Mouse (Mus musculus) cerebellum, adult 8-10 months (tissue): Measurements from ENCODE around the gene Mrps18b.
"Not testable (repeated sequence)": the region's sequence is repeated elsewhere in the genome, so short reads cannot be mapped to it uniquely, and the experiment has no call there.

Experiments
- DNase-seq: peaks from one replicate; pipeline ENCODE4 v3.0.0; 2022

Gene Mrps18b

DNA sequence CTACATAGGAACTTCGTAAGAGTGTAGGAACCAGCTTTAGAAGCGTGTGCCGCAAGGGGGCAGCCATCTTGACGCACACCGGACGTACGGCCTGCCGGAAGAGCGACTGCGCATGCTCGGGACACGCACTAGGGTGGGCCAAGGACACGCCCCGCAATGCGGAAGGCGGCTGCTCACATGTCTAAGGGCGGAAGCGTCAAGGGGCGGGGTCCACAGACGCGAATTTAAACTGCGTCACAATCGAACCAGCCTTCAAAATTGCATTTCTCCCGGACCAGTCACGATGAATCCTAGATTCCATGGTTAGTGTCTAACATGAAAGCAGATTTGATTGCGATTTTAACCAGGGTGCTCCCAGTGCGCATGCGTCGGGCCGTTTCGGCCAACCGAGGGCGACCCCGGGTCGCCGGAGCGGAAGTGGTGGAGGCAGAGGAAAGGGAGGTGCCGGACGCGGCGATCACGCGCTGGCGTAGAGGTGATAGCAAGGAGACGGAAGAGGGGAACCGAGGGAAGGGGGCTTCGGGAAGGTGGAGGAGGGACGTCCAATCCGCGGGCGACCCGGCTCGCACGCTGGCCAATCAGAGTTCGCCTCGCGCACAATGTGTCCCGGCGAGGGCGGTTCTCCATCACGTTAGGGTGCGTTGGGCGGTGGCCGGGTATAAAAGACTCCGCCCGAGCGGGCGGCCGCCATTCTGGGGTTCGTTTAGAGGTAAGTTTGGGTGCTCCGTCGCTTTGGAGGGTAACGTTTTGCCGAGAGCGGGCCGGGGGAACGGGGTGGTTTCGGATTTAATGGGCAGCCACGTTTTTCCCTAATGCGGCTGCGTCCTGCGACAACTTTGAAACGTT lies at the start of gene Mrps18b, which contains the start of gene Ppp1r10:
TSS of gene Mrps18b (minus strand) at position 93 of the 846 bp plus-strand sequence.
TSS of gene Ppp1r10 (plus strand) at position 138 of the 846 bp plus-strand sequence.
- peak; percentile 99 for DNase-seq

DNA sequence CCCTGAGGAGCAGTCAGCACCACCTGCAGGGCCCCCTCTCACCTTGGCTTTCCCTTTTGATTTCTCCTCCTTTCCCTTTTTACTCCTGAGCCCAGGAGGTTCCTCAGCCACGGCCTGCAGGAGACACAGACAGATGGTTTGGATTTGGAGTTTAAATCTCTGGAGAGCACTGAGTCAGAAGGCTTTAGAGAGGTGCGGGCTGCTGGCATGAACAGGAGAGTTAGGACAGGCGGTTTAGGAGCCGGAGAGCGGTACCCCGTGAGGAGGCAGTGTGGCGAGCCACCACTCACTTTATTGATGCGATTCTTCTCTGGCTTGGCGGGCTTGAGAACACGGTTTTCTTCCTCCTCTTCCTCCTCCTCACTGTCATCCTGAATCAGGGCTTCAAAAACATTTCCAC lies 47.1 kb upstream of the Mrps18b start:
- no peak for DNase-seq

DNA sequence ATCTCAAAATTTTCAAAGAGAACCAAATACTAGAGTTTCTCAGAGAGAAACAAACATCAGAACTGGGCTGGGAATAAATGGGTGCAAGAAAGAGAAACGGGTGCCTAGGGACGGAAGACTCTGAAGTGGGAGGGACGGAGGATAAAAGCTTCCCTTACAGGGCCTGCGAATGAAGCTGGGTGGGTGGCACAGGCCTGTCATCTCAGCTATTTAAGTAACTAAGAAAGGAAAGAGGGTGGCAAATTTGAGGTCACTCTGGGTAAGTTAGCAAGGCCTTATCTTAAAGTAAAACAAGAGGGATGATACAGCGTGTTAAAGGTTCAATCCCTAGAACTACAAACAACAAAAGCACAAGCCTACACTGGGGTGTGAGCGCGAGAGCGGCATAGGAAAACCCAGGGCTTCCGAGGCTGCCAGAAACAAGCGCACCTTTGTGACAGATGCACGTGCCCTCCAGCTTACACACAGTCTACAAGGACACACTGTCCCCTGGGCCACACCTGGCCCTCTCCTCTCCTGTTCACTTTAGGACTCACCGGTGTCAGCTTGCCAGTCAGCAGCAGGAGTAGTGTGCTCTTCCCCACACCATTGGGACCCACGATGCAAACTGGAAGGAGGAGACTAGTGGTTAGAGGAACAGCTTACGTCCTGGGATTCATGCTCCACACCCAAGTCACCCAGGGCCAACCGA lies 42.5 kb upstream of the Mrps18b start:
- DNase-seq, result no peak

DNA sequence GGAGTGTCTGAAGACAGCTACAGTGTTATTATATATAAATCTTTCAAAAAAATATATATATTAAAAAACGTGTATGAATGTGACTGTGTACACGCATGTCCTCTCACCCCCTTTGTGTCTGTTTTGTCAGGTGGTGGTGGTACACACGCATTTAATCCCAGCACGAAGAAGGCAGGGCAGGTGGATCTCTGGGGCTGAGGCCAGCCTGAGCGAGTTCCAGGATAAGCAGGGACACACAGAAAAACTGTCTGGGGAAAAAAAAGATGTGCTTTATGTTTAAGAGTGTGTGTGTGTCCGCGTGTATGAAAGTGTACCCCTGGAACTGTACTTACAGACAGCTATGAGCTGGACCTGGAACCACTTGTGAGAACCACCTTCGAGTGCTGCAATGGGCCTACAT lies 38.5 kb upstream of the Mrps18b start:
- DNase-seq, result no peak

DNA sequence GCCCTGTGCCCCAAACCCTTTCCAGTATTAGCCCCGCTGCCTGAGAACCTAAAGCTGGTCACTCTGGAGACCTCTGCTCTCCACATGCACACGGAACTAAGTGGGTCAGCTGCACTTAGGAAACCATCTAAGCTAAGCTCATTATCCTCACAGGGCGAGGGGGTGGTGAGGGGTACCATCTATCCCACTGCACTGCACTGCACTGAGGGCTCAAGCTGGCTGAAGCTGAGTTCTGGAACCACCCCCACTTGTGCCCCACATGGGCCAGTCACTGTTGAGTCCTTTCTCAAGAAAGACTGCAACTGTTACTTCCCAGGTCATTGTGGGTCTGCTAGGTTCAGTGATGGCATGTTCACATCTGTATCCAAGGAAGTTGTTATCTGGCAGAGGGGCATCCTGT lies 36.4 kb upstream of the Mrps18b start:
- DNase-seq, result not testable (repeated sequence)

DNA sequence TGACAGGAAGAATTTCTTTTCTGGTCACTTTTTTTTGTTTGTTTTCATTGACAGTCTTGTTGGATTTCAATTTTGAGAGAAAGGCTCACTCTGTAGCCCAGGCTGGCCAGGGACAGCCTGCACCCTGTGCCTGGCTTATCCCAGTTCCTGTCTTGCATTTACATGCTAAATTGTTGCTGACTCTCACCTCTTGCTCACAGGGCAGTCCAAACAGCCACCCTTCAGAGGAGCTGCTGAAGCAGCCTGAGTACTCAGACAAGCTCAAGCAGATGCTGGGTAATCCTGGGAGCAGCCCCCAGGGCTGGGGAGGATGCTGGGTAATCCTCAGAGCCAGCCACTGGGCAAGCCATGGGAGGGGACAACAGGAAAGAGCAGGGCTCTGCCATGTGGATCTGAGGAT lies 34.8 kb upstream of the Mrps18b start:
- not testable (repeated sequence) for DNase-seq

DNA sequence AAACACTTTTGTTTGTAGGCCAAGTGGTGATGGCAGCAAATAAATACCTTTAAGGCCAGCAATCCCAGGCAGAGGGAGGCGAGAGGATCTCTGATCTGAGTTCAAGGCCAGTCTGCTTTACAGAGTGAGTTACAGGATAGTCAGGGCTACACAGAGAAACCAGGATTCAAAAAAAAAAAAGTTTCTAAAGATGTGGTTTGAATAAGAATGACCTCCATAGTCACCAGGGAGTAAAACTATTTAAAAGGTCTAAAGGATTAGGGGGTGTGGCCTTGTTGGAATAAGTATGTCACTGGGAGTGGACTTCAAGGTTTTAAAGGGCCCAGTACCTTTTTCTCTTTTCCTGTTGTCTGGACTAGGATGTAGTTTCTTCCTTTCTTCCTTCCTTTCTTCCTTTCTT lies 23.8 kb upstream of the Mrps18b start:
- DNase-seq, result no peak

DNA sequence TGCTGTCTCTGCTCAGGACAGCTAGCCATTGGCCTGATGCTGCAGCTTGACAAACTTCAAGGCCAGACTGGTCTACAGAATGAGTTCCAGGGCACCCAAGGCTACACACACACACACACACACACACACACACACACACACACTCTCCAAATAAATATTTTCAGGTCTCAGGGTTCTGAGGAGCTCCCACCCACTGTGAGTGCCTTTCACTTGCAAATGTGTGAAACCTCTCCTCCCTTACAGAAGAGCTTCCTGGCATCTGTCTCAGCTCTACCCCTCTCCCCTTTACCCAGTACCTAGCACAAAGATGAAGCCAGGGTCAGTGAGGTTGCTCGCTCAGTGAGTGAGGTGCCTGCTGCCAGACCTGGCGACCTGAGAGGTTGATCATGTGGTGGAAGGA lies 22.9 kb upstream of the Mrps18b start:
- DNase-seq, result no peak

DNA sequence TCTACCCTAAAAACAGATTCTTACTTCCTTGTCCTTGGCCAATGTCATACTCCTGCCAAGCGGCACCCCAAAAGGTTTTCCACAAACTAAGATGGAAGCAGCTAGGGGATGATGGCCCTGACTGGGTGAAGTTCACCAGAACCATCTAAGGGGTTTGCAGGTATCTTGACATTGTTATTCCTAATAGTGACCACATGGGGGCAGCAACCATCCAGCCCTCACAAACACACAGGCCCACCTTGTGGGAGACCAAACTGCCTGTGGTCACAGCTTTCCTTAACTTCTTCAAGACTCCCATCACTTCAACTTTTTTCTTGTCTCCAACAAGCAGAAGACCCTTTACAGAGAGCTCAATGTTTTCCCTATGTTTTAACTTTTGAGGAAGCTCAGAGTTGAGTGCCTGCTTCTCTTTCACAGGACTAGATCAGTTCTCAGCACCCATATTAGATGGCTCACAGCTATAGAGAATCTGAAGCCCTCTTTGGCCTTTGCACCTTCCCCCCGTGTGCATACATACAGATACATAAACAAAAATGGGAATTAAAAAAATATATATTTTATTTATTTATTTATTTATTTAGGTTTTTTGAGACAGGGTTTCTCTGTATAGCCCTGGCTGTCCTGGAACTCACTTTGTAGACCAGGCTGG lies 21.6 kb upstream of the Mrps18b start:
- DNase-seq, result peak; percentile 52

DNA sequence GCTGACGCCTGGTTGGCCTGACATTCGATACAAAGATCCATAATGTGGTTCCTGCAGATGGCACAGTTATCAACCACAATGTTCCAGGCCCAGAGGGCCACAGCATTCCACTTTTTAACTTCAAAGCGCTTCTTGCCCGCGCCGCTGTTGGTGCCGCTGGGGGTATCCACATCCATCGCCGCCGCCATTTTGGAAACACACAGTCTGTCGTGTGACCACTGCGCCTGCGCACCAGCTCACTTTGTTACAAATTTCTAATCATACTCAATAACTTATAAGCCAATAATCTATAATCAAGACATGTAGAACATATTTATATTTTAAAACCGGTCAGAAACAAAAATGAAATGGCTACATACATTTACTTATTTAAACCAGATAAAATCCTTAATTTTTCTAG lies 19.6 kb upstream of the Mrps18b start:
- not testable (repeated sequence) for DNase-seq

DNA sequence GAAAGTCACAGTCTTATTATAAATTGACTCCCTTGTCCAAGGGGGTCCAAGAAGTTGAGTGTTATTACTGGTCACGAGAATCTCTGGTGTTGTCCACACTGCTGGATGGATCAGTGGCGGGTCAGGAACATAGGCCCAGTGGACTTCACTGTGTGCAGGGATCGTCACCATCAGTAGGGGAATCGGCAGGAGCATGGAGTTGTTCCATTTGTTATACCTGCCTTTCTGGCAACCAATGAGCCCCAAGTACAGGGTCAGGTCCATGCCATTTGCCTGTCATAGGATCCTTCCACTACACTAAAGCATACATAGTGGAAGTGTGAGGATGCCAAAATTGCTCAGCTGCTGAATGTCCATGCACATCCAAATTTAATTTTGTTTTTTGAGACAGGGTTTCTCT lies 16.4 kb upstream of the Mrps18b start:
- no peak for DNase-seq

DNA sequence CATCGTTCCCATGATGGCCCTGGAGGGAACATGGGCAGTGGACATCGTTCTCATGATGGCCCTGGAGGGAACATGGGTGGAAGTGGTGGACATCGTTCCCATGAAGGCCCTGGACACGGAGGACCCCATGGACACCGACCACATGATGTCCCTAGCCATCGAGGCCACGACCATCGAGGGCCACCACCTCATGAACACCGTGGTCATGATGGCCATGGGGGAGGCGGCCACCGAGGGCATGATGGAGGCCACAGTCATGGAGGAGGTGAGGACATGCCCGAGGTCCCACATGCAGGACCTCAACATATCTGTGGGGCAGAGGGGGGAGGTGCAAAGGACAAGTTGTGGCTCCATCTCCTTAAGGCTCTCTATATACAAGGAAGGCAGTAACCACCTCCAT lies 14.4 kb upstream of the Mrps18b start:
- DNase-seq, result no peak

DNA sequence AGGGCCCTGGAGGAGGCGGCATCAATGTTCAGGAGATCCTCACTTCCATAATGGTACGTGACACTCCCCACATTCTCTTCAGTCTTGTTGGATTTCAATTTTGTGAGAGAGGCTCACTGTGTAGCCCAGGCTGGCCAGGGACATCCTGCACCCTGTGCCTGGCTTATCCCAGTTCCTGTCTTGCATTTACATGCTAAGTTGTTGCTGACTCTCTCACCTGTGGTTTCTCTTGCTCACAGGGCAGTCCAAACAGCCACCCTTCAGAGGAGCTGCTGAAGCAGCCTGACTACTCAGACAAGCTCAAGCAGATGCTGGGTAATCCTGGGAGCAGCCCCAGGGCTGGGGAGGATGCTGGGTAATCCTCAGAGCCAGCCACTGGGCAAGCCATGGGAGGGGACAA lies 13.3 kb upstream of the Mrps18b start:
- no peak for DNase-seq

DNA sequence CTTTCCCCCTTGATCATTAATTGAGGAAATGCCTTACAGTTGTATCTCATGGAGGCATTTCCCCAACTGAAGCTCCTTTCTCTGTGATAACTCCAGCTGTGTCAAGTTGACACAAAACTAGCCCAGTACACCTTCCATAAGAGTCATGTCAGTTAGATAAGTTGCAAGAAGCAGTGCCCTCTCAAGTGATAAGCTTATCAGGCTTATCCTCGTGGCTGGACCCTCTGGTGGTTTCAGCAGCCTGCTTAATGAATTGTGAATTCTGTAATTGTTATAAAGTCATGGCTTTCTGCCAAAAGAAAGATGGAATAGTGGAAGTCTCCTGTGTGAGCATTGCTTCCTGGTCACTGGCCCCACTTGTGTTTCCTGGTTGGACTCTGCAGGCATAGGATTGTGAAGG lies 11.3 kb upstream of the Mrps18b start:
- DNase-seq, result no peak

DNA sequence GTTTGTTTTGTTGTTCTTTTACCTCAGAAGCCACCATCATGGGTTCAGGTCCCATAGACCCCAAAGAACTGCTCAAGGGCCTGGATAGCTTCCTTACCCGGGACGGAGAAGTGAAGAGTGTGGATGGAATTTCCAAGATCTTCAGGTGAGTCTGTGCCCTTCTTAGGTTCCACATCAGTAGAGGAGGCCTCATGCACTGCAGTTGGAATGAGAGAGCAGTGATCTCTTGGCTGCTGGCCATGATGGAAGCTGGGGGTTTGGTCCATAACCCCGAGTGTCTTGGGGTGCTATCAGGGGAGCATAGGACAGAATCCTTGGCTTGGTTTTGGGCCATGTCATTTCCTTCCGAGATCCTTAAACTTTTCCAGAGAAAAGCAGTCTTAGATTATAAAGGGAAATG lies 7.1 kb upstream of the Mrps18b start:
- DNase-seq, result no peak

DNA sequence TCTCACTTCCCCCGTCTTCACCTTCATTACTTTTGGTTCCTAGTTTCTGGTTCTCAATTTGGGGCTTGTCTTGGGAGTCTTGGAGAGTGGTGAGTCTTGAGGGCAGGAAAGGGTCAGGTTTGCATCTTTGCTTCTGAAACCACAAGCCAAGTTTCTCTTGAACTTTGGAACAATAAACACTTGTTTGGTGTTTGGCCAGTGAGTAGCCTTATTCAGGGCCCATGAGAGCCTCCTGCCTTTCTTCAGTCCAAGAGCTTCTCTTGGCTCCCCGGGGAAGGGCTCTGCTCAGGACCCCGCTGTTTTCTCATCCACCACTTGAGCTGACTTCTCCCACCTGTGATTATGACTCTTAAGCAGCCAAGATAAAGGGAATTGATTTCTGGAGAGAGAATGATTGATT lies 6.4 kb upstream of the Mrps18b start:
- DNase-seq, result no peak

DNA sequence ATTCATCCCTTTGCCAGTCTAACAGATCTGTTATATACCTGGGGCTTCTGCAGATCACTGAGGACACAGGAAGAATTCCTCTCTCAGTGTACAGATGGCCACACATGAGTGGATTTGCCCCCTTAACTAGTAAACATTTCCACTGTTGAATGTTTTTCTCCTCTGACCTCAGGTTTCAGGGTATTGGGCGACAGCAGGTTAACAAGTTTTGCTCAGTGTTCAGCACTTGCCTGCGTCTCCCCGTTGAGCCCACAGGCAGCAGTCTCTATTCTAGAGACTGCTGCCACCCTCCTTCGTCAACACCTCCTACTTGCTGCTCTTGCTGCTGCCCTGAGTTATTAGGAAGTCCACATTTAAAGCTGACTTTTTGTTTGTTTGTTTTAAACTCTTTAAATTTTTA lies 5.5 kb upstream of the Mrps18b start:
- no peak for DNase-seq

DNA sequence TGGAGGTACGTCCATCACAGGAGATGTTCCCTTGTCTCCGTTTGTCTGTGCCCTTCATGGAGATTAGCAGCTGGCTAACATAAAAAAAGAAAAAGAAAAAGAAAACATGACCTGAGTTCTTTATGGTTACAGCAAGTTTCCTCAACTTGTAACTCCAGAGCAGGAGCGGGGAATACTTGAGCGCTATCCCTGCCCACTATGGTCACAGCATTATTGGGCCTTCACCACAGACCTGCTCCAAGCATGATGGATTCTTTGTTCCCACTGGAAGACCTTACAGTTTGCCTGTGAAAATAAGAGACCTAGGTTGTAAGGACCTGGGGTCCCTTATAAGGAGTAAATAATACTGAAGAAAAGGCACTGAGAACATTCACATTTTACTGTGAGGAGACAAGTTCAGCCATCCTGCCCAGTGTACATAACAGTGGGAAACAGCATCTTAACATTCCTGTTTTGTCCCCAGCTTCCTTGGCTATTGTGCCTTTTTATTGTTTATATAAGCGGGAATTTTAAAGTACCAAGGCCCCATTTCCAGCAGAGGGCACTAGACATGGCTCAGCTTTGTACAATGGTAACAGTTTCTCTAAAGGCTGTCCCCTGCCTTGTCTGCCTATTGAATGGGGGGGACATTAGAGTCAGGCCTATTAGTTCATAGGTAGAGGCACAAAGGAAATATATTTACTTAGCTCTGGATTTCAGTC lies 4.8 kb upstream of the Mrps18b start:
- DNase-seq, result no peak

DNA sequence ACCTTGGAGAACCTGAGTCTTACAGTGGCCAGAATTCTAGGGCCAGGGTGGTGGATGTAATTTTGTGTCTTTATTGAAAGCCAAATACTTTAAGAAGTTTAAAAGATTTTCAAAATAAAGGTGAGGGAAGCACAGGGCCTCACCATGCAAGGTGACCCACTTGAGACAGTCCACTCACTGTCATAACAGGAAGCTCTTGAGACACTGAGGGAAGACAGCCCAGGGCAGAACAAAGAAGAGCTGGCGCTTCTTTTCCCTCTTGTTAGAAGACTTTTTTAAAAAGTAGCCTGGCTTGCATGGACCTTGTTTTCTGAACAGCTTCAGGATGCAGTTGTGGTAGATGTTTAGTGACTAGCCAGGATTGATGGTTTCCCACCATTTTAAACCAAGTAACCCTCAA lies 4.2 kb upstream of the Mrps18b start:
- no peak for DNase-seq

DNA sequence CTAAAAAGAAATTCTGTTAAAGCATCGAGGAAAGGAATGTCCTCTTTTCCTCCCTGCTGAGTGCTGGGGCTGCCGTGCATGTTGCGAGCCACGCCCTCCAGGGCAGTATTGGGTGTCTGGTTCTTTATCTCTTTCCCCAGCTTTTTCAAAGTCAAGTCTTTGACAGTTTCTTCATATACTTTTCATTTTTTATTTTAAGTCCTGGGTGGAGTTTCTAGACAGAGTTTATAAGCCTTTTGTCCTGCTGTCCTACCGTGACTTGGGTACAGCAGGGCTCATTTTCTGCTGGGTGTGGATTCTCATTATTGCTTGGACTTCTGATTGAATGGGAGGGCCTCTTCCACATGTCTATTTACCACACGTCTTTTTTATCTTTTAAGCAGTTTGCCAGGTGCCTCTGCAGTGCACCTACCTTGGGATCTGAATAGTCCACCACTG lies 3.7 kb upstream of the Mrps18b start:
- no peak for DNase-seq

DNA sequence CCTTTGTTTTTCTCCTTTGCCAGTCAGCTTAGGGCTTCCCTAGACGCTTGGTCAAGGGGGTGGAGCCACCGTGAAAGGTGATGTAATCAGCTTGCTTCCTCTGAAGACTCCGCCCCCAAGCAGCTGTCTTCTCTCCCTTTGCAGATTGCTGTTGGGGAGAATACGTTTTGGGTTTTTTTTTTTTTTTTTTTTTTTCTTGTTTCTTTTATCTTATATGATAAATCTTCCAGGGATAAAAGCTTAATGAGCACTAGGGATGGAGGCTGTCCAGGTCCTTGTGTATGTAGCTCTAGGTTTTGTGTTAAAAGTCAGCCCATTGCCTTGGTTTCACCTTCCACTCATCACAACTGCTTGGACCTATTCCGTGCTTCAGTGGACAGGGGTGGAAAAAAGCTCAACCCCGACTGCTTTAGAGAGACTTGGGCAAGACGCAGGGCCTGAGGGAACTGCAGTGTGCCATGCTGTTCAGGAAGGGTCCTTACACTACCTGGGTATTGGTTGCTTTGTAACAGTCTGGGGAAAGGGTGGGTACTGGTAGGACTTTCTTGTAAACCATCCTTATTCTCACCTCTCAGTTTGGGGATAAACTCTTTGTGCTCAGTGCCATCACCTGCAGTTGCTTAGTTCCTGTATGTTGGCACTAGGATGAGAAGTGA lies 3.0 kb upstream of the Mrps18b start:
- peak; percentile 94 for DNase-seq

DNA sequence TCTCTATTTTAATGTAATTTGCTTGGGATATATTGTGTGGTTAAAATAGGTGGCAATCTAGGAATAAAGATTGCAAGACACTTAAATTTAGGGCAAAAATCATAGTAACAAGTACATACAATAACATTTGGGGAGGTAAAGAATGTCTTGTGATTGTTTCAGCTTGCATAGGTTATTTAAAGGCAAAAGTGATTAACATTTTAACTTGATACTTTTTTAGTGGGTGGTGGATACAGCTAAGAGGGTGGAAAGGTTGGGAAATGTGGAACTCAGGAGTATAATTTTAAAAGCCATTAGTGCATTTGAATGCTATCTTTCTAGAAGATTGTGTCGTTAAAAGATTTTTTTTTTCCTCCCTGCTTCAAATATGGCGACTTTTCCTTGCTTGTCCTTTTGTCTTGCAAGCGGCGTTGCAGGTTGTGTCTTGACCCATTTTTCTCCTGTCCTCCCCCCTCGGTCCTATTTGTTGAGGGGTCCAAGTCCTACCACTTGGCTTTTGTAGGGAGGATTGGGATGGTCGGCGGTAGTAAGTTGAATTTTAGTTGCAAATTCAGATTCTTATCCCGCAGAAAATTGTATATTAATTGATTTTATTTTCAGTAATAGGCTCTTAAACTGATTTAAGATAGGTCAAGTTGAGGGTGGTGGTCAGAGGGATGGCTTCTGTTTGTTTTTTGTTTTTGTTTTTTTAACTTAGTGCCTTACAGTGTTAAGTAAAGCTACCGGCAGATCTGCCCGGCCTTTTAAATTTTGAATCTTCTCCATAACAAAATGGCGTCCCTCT lies 2.3 kb upstream of the Mrps18b start:
- peak; percentile 58 for DNase-seq
